Mouse (Mus musculus) thymus, postnatal 14 days (tissue): Measurements from ENCODE around the gene Cdc42se1.

Source experiments
- DNase-seq: peaks from one replicate; pipeline ENCODE4 v3.0.0; 2021

The Cdc42se1 gene

GRCm38 (mm10) chr3:95256931-95257330 lies 28.4 kb downstream of the Cdc42se1 start:
- no peak for DNase-seq

DNA sequence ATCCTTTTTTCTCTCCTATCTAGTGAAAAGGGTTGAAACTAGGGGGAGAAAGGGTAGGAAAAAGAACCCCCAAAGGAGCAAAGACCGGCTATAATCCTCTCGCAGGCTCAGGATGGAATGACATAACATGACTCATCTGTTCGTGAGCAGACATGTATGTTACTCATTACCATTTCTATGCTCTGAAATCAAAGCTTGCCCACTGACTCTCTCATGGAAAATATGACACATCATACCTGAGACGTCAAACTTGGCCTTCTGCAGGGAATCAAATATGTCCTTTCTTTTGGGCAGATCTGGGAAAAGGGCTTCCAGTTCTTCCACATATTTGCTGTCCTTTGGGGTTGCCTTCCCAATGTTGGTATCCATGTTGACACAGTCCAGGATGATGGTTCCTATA lies 33.4 kb downstream of the Cdc42se1 start:
- DNase-seq = no peak

DNA sequence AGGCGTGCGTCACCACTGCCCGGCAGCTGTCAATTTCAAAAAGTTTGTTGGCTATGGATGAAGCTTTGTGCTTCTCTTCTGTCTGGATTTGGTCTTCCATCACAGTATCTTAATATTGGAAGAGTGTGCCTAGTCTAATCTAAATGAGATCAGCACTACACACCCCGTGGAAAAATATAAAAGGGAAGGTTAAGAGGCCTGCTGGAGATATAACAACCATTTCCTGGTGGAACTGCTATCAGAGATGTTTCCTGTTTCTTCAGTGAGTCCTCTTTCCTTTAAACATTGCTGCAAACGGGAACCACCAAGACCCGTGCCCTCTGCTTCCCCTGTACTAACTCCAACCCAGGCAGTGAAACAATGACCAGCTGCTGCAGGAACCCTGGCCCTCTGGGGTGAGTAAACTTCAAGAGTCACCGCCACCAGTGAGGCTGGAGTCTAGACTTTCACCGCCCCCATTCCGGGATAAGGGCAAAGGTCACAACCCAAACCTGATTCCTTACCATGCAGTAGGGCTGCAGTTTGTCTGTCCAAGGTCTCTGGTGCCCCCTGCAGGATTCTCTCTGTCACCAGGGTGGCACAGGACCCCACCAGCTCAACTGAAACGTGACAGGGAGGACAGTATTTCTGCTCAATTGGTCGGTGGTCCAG lies 34.7 kb downstream of the Cdc42se1 start:
- peak; percentile 86 for DNase-seq

DNA sequence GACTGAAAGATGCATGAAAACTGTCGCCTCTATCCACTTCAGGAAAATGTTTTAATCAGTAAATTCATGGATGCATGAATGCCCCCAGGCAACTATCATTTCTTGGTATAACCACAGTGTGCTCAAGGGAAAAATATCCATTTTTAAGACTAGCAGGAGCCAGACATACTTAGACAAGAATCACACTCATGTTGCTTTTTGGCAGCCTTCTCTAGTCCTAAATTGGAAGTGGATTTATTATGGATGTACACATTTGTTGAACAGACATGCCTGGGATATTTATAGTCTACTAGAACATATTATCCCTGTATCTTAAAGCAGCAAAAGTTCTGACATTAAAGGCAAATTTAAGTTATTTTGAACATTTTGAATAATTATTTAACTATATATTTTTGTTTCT lies 36.2 kb downstream of the Cdc42se1 start:
- DNase-seq = no peak

DNA sequence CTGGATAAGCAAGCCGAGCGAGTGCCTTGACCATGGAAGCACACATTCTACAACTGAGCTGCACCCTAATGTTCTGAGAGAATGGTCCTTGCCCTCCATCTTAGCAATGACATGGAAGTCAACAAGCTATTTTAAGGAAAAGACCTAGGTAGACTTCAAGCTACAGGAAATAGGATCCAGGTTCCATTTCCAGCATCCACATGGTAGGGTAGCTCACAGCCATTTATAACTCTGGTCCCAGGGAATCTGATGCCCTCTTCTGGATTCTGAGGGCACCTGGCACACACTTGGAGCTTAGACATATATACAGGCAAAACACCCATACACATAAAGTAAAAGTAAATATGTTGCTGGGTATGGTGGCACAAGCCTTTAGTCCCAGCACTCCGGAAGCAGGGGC lies 37.5 kb downstream of the Cdc42se1 start:
- no peak for DNase-seq

- DNase-seq = no peak
Observed at GRCm38 (mm10) chr3:95267855-95268254, 39.3 kb downstream of the Cdc42se1 start.

- DNase-seq = no peak
Observed at GRCm38 (mm10) chr3:95269789-95270188, 41.3 kb downstream of the Cdc42se1 start.

DNA sequence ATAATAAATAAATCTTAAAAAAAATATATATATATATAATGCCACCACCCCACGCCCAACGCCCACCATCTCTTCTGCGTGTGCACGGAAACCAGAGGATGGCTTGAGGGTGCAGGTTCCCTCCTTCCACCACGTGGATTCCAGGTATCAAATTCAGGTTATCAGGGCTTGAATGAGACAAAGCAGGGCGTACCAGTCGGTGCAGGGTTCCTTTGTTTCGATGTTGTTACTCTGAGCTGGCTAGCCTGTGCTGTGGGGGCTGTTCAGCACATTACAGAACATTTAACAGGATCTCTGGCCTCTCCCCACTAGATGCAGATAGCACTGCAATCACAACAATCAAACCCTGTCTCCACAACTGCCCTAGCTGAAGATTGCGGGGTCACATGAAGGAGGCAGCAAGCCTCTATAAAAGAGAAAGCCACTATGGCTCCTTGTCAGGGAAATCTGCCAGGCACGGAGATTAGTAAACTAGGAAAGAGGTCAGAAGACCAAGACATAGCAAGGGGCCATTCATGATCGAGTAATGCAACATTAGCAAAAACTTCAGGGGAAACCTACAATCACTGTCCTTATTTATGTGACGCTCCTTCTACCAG lies 42.3 kb downstream of the Cdc42se1 start:
- DNase-seq = no peak

DNA sequence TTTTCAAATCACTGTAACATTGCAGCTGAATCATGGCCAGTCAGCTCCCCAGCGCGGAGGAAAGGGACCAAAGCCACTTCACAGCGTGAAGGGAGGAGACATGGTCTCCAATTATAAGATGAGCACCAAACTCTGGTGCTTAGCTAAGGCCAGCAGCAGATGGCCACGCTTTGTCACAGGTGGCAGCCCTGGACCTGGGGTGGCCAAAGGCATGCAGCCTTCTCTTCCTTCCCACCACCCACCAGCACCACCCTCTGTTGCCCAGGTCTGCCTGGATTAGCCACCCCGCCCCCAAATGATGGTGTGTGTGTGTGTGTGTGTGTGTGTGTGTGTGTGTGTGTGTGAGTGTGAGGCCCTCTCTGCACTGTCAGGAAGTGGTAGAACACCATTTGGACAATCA lies 44.9 kb downstream of the Cdc42se1 start:
- DNase-seq = no peak

DNA sequence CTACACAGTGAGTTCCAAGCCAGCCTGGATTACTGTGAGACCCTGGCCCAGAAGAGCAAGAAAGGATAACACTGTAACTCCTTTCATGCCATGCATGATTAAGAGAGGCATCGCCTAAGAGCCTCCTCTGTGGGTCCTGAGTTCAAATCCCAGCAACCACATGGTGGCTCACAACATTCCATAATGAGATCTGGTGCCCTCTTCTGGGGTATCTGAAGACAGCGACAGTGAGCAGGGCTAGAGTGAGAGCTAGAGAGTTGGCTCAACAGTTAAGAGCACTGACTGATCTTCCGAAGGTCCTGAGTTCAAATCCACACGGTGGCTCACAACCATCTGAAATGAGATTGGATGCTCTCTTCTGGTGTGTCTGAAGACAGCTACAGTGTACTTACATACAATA lies 45.9 kb downstream of the Cdc42se1 start:
- no peak for DNase-seq

DNA sequence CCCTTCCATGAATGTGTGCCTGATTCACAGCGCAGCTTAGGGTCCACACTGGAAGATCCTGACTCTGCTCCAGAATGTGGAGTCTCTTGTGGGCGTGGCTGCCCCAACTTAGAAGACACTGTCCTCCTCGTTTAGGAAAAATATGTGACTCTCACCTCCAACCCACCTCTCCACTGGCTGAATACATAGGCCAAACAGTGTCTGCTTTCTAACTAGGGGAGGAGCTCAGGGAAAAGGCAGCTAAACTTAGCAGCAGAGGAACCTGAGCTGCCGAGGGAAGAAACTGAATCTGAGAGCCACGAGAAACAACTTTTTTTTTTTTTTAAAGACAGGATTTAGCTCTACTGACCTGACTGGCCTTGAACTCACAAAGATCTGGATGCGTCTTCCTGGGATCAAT lies 46.6 kb downstream of the Cdc42se1 start:
- no peak for DNase-seq

DNA sequence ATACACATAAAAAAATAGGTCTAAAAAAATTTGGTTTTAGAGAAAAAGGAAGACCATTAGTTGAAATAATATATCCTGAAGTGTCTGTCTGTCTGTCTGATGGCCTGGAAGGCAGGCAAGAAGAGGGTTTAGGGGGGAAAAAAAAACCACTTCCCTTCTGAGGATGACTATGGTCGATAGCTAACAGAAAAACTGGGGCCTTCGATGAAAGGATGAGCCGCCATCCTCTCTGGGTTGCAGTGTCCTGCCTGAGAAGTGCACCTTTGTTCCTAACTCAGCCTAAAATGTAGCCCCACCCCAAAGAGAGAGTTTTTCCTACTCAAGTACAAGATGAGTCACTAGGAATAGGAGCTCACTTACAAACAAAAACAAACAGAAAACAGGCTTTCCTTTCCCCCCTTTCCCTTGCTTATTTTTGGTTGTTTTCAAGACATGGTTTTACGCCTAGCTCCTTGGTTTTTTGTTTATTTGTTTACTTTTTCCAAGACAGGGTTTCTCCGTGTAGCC lies 47.9 kb downstream of the Cdc42se1 start:
- DNase-seq = no peak

- DNase-seq = no peak
Observed at GRCm38 (mm10) chr3:95277149-95277551, 48.6 kb downstream of the Cdc42se1 start.

GRCm38 (mm10) chr3:95280747-95281146 lies 52.2 kb downstream of the Cdc42se1 start:
- DNase-seq = no peak

DNA sequence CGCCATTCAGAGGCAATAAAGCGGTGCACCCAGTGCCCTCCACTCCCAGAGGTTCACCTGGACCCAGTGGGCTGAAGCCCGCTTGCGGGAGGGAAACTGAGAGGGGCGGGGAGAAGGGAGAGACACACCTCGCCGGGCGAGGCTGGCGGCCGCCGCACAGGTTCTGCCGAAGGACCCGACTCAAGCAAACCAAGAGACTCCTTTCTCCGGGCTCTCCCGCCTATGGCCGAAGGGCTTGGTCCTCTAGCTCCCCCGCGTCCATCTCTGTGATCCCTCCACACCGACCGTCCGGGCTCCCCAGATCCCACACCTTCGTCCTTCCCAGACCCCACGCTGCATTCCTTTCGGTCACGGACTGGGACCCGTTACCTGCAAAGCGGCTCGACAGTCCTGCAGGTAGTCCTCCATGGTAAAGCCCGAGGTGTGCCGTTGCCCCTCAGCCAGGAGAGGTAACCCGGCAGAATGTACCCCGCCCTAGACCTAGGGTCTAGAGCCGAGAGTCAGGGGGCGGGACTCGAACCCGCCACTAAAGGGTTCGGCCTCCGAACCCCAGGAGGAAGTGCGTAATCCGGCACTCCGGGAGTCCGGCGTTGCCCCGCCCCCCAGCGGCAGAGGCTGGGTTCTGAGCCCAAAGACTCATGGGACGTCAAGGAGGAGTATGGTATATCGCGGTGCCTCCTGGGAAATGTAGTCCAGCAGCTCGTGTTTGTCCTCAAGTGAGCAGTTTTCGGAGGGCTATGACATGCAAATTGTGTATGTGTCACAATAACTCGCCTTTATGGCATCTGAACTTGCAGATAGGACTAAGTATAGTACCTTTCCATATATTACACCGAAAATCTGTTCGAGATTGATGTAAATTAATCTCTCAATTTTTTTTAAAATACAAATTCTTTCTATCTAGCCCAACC lies 52.9 kb downstream of the Cdc42se1 start, which contains the start of the genes Mindy1 and Prune1:
TSS of gene Mindy1 (plus strand) at position 130 of the 911 bp plus-strand sequence.
TSS of gene Prune1 (minus strand) at position 861 of the 911 bp plus-strand sequence.
- peak; percentile 100 for DNase-seq

- DNase-seq = peak; percentile 66
Observed at GRCm38 (mm10) chr3:95282381-95282864, 53.9 kb downstream of the Cdc42se1 start.

GRCm38 (mm10) chr3:95282865-95283588 lies 54.5 kb downstream of the Cdc42se1 start:
- peak; percentile 63 for DNase-seq

GRCm38 (mm10) chr3:95283589-95283941 lies 55.0 kb downstream of the Cdc42se1 start:
- no peak for DNase-seq

DNA sequence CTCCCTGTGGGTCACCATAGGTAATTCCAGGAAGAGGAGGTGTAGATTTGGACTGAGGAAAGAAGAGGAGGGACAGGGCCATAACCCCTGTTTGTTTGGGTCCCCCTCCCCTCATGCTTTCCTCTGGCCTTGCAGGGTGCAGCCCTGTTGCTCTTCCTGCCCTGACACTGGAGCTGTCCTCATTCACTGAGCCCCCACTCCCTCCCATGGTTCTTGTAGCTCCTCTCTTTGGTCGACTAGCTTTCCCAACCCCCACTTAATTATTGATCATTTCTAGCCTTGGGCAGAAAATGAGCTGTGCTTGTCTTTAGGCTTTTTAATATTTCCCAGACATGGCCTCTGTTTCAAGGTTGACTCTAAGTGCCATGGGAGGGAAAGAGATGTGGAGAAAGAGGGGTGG lies 55.5 kb downstream of the Cdc42se1 start:
- DNase-seq = no peak

- DNase-seq = no peak
Observed at GRCm38 (mm10) chr3:95284501-95285281, 56.2 kb downstream of the Cdc42se1 start.

DNA sequence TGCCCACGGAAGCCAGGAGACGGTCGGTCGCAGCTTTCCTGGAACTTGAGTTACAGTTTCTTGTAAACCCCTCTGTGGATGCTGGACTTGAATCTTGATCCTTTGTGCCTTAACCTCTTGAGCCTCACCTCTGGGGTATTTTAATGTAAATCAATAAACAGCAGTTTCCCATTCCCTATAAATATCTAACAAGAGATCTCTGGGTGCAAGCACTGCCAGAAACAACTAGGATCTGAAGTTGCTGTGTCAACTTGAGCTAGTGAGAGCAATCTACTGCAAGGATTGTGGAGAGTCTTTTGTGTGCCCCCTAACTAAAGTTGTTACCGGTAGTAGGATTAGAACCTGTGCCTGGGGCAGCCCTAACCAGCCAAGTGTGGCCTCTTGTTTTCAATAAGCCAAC lies 56.9 kb downstream of the Cdc42se1 start:
- no peak for DNase-seq
